Mouse (Mus musculus) cerebellum, adult 2 months (tissue): ENCODE measurements around the gene Cenpe. TPM values are rescaled to one million over a fixed set of nuclear protein-coding genes. Genes with fewer than 3 reads are reported as not detected.
"Not testable (repeated sequence)": the region's sequence is repeated elsewhere in the genome, so short reads cannot be mapped to it uniquely, and the experiment has no call there.

ENCODE experiments used
- DNase-seq, 2 experiments: peaks; one replicate each; pipeline ENCODE4 v3.0.0; 2021
- H3K27ac ChIP-seq: fragments of 200-500 bp; 2 replicates; pipeline ENCODE4 v1.5.1; 2012; ENCODE audit warnings: low read length, control low read depth, inconsistent platforms; ENCODE audit not compliant: insufficient read depth
- H3K27me3 ChIP-seq: fragments of 200-500 bp; 2 replicates; pipeline ENCODE4 v1.6.1; 2012; ENCODE audit warnings: inconsistent platforms, mild to moderate bottlenecking, low read length, moderate library complexity; ENCODE audit not compliant: control insufficient read depth, insufficient read depth
- H3K4me1 ChIP-seq: fragments of 200-500 bp; 2 replicates; pipeline ENCODE4 v1.6.1; 2011; ENCODE audit warnings: low read length; ENCODE audit not compliant: control insufficient read depth, insufficient read depth
- H3K4me3 ChIP-seq: fragments of 200-500 bp; replicated peaks from 2 replicates; pipeline ENCODE3; 2011; ENCODE audit warnings: mild to moderate bottlenecking, low read depth, low read length, control low read depth; ENCODE audit not compliant: insufficient read depth
- CTCF ChIP-seq: fragments of 200-500 bp; IDR thresholded peaks from 2 replicates; pipeline ENCODE4 v1.5.1; 2011; ENCODE audit warnings: low read depth, mild to moderate bottlenecking, control low read depth, low read length, moderate library complexity, borderline replicate concordance; ENCODE audit not compliant: insufficient read depth
- POLR2A ChIP-seq: fragments of 200-500 bp; IDR thresholded peaks from 2 replicates; pipeline ENCODE4 v1.6.1; 2011; ENCODE audit warnings: low read length, control low read depth, borderline replicate concordance; ENCODE audit not compliant: insufficient read depth
- WGBS: fragments of 180-500 bp; shearing (Covaris S2); methylation state at CpG from one replicate; pipeline ENCODE4 v1.1.7; 2018; 5-methylcytosine and 5-hydroxymethylcytosine counted together
- polyA plus RNA-seq: library from polyadenylated mRNA; depleted of rRNA; stranded (reverse); fragments of >200 nt; gene quantifications from 2 replicates; pipeline ENCODE4 v1.2.3, GENCODE M21; 2012; rRNA removed

The Cenpe gene
- 0.54 and 0.90 TPM in 2 replicates for polyA plus RNA-seq

DNA sequence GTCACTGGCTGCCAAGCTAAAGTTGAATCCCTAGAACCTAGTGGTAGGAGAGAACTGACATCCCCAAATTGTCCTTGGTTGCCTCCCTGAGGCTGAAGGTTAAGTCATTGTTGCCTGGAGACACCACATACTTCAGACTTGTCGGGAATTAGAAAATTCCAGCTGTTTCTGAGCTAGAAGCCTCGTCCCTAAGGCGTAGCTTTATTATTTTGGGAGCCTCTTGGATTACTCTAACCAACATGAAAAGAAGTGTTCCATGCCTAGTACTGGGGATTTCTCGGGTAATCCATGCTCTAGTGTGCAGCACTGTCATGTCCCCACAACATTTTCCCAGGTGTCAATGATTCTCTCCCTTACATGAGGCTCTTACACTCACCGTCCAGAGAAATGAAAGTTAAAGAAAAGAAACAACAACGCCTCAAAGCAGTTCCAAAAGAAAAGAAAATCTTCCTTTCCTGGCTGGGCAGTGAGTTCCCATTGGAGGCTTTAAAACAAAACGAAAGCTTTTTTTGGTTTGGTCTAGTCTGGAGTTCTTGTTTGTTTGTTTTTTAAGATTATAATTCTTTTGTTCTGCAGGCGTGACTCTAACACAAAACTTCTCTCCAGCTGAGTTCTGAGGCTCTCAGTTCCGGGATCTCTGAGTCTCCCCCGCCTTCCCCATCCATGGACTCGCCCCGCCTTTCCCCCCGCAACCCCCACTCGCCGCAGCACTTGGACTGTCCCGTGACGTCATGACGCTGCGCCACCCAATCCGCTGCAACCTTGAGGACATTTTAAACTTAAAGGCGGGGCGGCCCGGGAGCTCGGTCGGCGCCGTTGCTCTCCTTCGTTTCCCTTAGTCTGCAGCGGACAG is at the start of gene Cenpe:
TSS of gene Cenpe (plus strand) at position 733 of the 853 bp plus-strand sequence.
- Histone ChIP-seq H3K27ac (no peak within 1 kb of the TSS), H3K27me3 (no peaks in the 10 kb centered on the region), H3K4me1 (no peaks in the 10 kb centered on the region), H3K4me3 (peak within 1 kb of the TSS; percentile 81)
- TF ChIP-seq POLR2A (no peak), CTCF (no peak)
- under 1% methylated on average over 29 of the region's 29 CpGs for WGBS
- DNase-seq: peak; percentile 84 to 89

DNA sequence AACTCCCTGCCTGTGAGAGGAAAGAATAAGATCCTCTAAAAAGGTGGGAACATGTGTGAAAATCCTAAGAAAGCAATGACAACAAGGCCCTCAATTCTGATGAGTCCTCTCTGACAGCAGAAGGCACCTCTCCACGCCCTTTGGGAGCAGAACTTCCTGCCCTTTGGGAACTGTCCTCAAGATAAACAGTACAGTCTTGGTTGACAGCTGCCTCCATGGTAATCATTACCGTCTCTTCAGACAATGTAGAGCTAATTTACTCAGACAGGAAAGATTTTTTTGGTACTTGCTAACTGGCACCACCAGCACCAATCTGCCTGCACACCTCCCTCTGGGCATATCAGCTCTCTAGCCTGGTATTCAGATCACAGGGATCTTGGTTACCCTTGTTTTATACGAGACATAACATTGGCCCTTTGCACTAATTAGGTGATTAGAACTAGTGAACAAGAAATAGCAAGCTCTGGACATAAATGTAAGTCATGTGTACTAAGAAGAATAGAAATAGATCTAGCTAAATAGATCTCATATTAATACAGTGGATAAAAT is 40.4 kb upstream of the Cenpe start:
- no peak overlapping the region for H3K27ac ChIP-seq
- H3K27me3 ChIP-seq: no peaks in the 10 kb centered on the region; the same call in 1 of the 2 replicates
- DNase-seq: no peak
- no peak overlapping the region for H3K4me3 ChIP-seq
- 30% methylated on average over 3 of the region's 3 CpGs for WGBS
- TF ChIP-seq CTCF: no peak
- no peak for TF ChIP-seq POLR2A
- no peaks in the 10 kb centered on the region for H3K4me1 ChIP-seq

- Histone ChIP-seq H3K27ac (no peak overlapping the region), H3K4me1 (no peaks in the 10 kb centered on the region), H3K4me3 (no peak overlapping the region), H3K27me3 (no peaks in the 10 kb centered on the region)
- TF ChIP-seq POLR2A (no peak), CTCF (no peak)
- no peak for DNase-seq
- WGBS: 88% methylated on average over 6 of the region's 6 CpGs
Measured at GRCm38 (mm10) chr3:135191861-135192260, 20.5 kb upstream of the Cenpe start.

GRCm38 (mm10) chr3:135198051-135198450 is 14.3 kb upstream of the Cenpe start:
- not testable (repeated sequence) for H3K27ac ChIP-seq, H3K4me3 ChIP-seq, H3K27me3 ChIP-seq, H3K4me1 ChIP-seq, DNase-seq
- WGBS: 56% methylated on average over 2 of the region's 2 CpGs

DNA sequence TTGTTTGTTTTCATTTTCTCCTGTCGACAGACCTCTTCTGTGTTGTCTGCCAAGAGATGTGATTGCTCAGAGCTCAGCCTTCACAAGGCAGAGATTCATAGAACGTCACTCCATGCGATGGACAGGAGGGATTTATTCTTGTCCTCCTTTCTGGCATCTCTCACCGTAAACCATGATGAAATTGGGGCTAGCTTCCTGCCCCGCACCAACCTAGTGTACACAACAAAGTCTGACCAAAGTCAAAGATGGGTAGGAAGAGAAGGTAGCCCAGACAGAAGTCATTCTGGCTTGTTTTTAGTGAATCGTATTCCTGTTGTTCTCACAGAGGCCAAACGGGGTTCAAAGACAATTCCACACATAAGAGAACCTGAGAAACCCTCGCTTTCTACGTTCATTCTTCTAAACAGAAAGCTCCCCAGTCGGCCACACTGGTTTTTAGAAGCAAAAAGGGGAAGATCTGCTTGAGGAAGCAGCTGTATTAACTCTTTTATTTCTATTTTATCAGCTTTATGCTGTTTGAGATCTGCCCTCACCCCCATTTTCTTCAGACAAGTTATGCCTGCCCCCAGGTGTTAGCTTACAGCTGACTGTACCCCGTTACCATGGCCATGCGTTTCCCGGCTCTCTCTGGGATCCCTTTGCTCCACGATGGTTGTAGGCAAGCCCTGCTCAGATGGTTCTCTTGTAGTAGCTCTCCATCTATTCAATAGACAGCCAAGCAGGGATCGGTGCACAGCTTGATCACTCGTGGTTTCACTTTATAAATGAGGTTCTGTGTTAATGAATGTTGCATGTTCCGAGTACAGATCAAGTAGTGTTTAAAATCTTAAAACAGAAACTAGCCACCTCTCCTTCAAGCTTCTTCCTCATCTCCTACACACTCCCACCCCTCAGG is 11.7 kb upstream of the Cenpe start:
- no peaks in the 10 kb centered on the region for H3K4me1 ChIP-seq
- no peak for TF ChIP-seq POLR2A
- TF ChIP-seq CTCF: no peak
- no peaks in the 10 kb centered on the region for H3K27me3 ChIP-seq
- 80% methylated on average over 17 of the region's 17 CpGs for WGBS
- DNase-seq: no peak
- no peak overlapping the region for H3K4me3 ChIP-seq
- no peak overlapping the region for H3K27ac ChIP-seq

GRCm38 (mm10) chr3:135206621-135207020 is 5.7 kb upstream of the Cenpe start:
- Histone ChIP-seq H3K4me1 (no peaks in the 10 kb centered on the region), H3K27ac (no peak overlapping the region), H3K4me3 (no peak overlapping the region), H3K27me3 (no peaks in the 10 kb centered on the region)
- no peak for TF ChIP-seq POLR2A
- TF ChIP-seq CTCF: peak; percentile 45; the same call in 1 of the 2 replicates
- DNase-seq: no peak
- WGBS: 34% methylated on average over 4 of the region's 4 CpGs

DNA sequence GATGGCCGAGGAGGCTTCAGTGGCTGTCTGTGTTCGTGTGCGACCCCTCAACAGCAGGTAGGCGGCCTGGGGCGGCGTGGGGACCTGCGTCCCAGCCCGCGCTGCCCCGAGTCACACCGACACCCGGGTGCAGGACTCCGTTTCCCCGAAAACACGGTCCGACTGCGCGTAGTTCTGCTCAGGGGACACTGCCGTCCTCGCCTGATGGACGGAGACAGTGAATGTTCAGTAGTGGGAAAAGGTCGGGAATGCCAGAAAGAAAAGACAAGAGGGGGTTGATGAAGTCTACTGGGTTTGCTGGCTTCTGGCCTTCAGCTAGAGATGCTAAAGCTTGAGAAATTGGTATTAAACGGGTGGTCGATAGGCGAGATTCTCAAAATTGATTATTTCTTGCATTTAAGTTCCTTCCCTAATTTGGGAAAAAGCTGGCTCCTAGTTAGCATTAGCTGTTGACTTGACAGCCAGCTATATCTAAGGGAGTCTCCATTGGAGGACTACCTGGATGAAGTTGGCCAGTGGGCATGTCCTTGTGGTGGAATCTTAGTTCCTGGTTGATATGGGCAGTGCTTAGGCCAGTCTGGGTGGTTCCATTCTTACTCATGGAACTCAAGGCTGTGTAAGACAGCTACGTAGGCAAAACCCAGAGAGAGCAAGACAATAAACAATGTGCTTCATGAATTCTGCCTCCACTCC is 467 bp downstream of the Cenpe start:
- Histone ChIP-seq H3K4me3 (peak overlapping the region; percentile 81), H3K4me1 (no peaks in the 10 kb centered on the region), H3K27ac (no peak overlapping the region), H3K27me3 (no peaks in the 10 kb centered on the region)
- DNase-seq: no peak
- WGBS: under 1% methylated on average over 26 of the region's 26 CpGs
- TF ChIP-seq POLR2A: no peak
- TF ChIP-seq CTCF: no peak

DNA sequence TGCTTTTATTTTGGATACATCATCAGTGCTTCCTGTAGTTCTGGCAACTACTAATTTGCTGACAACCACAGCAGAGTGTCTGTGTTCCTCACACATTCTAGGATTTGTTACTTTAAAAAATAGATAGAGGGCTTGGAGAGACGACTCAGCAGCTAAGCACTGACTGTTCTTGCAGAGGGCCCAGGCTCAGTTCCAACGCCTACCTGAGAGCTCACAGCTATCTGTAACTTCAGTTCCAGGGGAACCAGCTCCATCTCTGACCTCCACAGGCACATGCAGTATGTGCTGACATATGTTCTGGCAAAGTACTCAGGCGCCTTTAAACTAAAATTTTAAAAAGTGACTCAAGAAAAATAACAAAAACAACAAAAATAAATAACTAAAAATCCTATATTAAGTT is 19.7 kb downstream of the Cenpe start:
- 66% methylated on average over 3 of the region's 3 CpGs for WGBS
- H3K4me1 ChIP-seq: no peaks in the 10 kb centered on the region
- H3K27ac ChIP-seq: no peak overlapping the region
- no peak for TF ChIP-seq CTCF
- TF ChIP-seq POLR2A: no peak
- H3K4me3 ChIP-seq: no peak overlapping the region
- no peaks in the 10 kb centered on the region for H3K27me3 ChIP-seq
- no peak for DNase-seq
